Mouse (Mus musculus) urinary bladder, adult 18-20 months (tissue): ENCODE results near the gene Por.

Source experiments
- DNase-seq, 2 experiments: peaks; one replicate each; pipeline ENCODE4 v3.0.0; 2022; ENCODE audit warnings: low spot score in 2 of 2, mixed read lengths in 2 of 2

The Por gene

DNA sequence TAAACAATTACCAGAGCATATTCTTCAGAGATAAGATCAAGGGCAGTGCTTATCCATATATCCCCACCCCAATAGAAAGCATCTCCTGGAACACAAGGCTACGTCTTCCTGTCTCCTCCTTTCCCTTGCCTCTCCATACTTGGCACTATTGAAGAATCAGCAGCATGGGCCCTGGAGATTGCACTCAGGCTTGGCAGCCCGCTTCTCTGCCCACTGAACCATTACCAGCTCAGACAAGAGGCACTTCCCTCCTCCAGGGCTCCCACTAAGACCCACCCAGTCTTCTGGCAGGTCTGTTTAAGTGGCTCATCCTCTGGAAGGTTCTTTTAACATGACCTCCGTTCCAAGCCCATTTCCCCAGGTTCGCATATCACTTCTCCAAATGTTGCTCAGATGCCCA, 106.7 kb downstream of the Por start:
- no peak for DNase-seq

DNA sequence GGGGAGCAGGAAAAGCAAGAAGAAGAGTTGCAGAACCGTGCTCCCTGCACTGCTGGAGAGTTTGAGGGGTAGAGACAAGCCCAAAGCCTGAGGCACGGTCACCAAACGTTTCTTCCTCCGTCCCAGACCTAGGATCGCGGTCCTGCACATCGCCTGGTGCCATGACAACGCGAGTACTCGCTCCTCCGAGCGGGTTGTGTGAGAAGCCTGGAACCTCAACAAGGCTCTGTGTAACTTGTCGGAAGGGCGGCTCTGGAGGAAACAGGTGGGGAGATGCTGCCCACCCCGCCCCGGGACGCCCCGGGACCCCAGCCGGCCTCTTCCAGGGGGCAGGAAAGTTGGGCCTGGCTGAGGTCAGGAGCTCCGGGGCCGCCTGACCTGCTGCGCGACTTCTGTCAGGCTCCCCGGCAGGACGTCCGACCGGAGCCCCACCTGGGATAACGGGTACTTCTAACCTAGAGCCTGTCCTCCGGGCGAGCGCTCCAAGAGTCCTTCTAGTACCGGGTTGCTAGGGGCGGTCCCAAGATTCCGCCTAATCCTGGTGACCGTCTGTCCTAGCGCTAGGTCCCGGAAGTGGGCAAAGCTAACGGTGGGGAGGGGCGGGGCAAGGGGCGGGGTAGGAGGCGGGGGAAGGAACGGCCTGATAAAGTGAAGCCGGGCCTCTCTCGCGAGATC, 108.1 kb downstream of the Por start, which contains the start of gene Styxl1:
Gene Styxl1 (minus strand): TSS at position 590 of the 675 bp plus-strand sequence.
- peak in 1 of 2 experiments; percentile 58 for DNase-seq

DNA sequence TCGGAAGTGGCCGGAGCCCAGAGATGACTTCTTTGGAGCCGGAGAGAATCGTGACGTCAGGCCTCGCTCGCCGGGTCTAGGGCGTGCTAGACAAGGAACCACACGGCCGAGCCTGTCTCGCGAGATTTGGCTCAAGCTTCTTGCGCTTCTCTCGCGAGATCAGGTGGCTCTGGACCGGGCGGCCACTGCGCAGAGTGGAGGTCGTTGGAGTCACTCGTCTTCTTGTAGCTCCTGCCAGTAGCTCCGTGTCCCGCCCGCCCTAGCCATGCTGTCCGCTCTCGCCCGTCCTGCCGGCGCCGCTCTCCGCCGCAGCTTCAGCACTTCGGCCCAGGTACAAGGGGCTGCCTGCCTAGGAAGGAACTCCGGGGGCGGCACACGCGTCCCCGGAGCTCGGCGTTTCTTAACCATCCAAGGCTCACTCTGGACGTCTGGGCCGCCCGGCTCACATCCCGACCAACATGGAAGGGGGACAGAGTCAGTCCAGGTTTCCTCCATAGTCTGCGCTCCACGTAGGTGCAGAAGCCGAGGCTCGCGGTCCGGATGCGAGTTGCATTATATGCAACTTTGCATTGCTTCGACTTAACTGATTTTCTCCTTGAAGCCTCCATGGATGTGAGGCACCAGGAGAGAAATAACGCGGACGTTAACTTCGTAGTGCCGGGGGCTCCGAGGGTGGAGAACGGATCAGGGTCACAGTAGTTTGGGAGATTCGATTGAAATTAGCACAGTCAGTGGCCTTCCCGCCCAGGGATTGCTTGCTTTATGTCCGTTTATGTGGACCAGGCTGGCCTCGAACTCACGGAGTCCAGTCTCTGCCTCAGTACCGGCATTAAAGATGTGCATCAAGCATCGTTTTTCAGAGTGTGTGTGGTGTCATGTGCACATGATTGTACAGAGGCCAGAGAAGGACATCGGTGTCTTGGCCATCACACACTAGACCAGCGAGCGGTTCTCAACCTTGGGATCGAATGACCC, 108.9 kb downstream of the Por start, which contains the start of gene Mdh2:
Gene Mdh2 (plus strand): TSS at position 10 of the 975 bp plus-strand sequence.
- peak; percentile 91 to 99 for DNase-seq

DNA sequence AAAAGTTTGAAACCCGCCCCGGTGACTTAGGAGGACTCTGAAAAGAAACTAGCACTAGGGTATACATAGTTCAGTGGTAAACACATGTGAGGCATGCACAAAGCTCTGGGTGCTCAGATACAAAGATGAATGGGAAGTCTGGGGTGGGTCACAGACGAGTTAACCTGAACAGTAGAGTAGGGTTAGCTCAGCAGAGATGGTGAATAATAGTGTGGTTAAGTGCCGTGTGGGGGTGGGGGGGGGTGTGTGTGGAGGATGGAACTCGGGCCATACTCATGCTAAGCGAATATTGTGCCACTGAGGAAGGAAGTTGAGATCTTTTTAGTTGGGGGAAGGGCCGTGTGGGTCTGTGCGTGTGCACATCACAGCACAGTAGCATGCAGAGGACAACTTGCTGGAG, 110.5 kb downstream of the Por start:
- DNase-seq = no peak

DNA sequence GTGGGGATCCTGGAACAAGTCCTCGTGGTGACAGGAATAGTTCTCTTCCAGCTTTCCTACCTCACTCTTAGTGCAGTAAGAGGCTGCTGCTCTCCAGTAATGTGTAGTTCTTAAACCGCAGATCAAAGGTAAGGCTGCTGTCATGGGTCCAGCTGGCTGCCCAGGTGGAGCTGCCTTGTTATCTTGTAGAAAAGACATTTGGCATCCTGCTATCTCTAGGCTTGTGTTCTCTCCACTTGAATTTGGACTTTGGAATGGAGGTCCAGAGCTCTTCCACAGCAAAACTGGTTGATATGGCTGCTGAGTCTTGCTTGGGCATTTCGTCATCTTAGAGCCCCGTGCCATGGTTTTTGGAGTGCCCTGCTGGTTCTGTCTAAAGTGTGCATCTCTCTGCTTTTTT, 113.1 kb downstream of the Por start:
- DNase-seq = no peak
